Mouse (Mus musculus) stomach, postnatal 0 days (tissue): ENCODE results near the gene Unc45a.

ENCODE experiments used
- CTCF ChIP-seq: IDR thresholded peaks from 2 replicates; pipeline ENCODE4 v1.5.1; 2016; ENCODE audit warnings: antibody characterized with exemption, low read depth, mild to moderate bottlenecking, moderate library complexity
- EP300 ChIP-seq: optimal IDR thresholded peaks from 2 replicates; pipeline ENCODE3; 2016; ENCODE audit warnings: antibody characterized with exemption

GRCm38 (mm10) chr7:80386235-80386930 lies 45.6 kb upstream of the Unc45a start:
- TF ChIP-seq EP300, result no peak
- peak; percentile 99 for TF ChIP-seq CTCF
